Comparison of ENCODE assay signal across 7 mouse cellular contexts in genomic region chr19:14596358-14596940, GRCm38 (mm10). TPM values are rescaled to one million over a fixed set of nuclear protein-coding genes. Genes with fewer than 3 reads are reported as not detected.
DNase-seq lines count a peak whose midpoint lies in the region; ATAC-seq and TF ChIP-seq lines count a peak whose summit lies in the region.

No protein-coding gene starts in this region.

- H3K4me3 ChIP-seq in lung, embryonic 15.5 days, result peak overlapping the region; percentile 91
- H3K4me3 ChIP-seq in embryonic facial prominence, embryonic 10.5 days, result peak overlapping the region; percentile 86
- peak overlapping the region; percentile 93 for H3K4me3 ChIP-seq in hindbrain, postnatal 0 days (ENCODE audit: low read length)

- 0 out of 2 replicates have a peak, but pooled peaks cover 6% of the 10 kb centered on the region for H3K36me3 ChIP-seq in lung, embryonic 15.5 days
- H3K36me3 ChIP-seq in embryonic facial prominence, embryonic 10.5 days (replicated peaks), result peaks cover 16% of the 10 kb centered on the region
- no peaks in the 10 kb centered on the region for H3K36me3 ChIP-seq in hindbrain, postnatal 0 days (ENCODE audit: insufficient read depth, low read length)

- H3K9me3 ChIP-seq in lung, embryonic 15.5 days, result no peaks in the 10 kb centered on the region
- H3K9me3 ChIP-seq in embryonic facial prominence, embryonic 10.5 days, result no peaks in the 10 kb centered on the region
- no peaks in the 10 kb centered on the region for H3K9me3 ChIP-seq in hindbrain, postnatal 0 days (ENCODE audit: low read length)

- 0% methylated on average over 12 of the region's 12 CpGs for WGBS in lung, embryonic 15.5 days
- WGBS in embryonic facial prominence, embryonic 10.5 days, result under 1% methylated on average over 12 of the region's 12 CpGs
- WGBS in hindbrain, postnatal 0 days, result 1% methylated on average over 12 of the region's 12 CpGs

- TF ChIP-seq CTCF in hindbrain, postnatal 0 days (IDR thresholded peaks at IDR 0.05; ENCODE audit: low read depth), result no peak

- peaks cover 7% of the 10 kb centered on the region for H3K27me3 ChIP-seq in lung, embryonic 15.5 days
- H3K27me3 ChIP-seq in embryonic facial prominence, embryonic 10.5 days (replicated peaks; ENCODE audit: low read depth, poor library complexity, severe bottlenecking), result peaks cover 7% of the 10 kb centered on the region
- H3K27me3 ChIP-seq in hindbrain, postnatal 0 days (ENCODE audit: insufficient read depth, low read length), result no peaks in the 10 kb centered on the region

- peak overlapping the region; percentile 99 for H3K27ac ChIP-seq in lung, embryonic 15.5 days
- peak overlapping the region; percentile 97 for H3K27ac ChIP-seq in embryonic facial prominence, embryonic 10.5 days (replicated peaks)
- peak overlapping the region; percentile 93 for H3K27ac ChIP-seq in hindbrain, postnatal 0 days

- peak overlapping the region; percentile 62 for H3K4me2 ChIP-seq in lung, embryonic 15.5 days
- H3K4me2 ChIP-seq in hindbrain, postnatal 0 days (ENCODE audit: low read depth, low read length), result peak overlapping the region; percentile 61

- peaks cover 19% of the 10 kb centered on the region for H3K4me1 ChIP-seq in lung, embryonic 15.5 days
- H3K4me1 ChIP-seq in embryonic facial prominence, embryonic 10.5 days, result peaks cover 66% of the 10 kb centered on the region
- no peaks in the 10 kb centered on the region for H3K4me1 ChIP-seq in hindbrain, postnatal 0 days (ENCODE audit: insufficient read depth, low read length)

- no peak for ATAC-seq in lung, embryonic 15.5 days (ENCODE audit: borderline replicate concordance, extremely low read depth, low FRiP score, low TSS enrichment)
- ATAC-seq in hindbrain, postnatal 0 days, result no peak
- ATAC-seq in frontal cortex, adult (ENCODE audit: low TSS enrichment), result no peak

- H3K9ac ChIP-seq in lung, embryonic 15.5 days, result peak overlapping the region; percentile 92
- peak overlapping the region; percentile 89 for H3K9ac ChIP-seq in hindbrain, postnatal 0 days (replicated peaks; ENCODE audit: low read length)

- DNase-seq in lung, postnatal 4 days, result no peak
- no peak for DNase-seq in embryonic facial prominence, embryonic 10.5 days (ENCODE audit: low spot score)
- DNase-seq in hindbrain, postnatal 0 days (ENCODE audit: low spot score), result no peak
- DNase-seq in naive thymus-derived CD4-positive, alpha-beta T cell, adult 2 months (ENCODE audit: low read depth), result peak; percentile 55
- DNase-seq in gastrocnemius, postnatal 25 days, result no peak

RNA-seq across cellular contexts. Expression of gene Tle4, which starts 1.4 kb away (rescaled TPM):
- polyA plus RNA-seq in lung, embryonic 15.5 days (2015; fragmentation: Nextera tagmentation; extraction: Ambion mirVana), result 13.5 and 14.3 TPM in 2 replicates
- 19.4 and 21.7 TPM in 2 replicates for polyA plus RNA-seq in embryonic facial prominence, embryonic 10.5 days (2016; fragmentation: Nextera tagmentation; extraction: Ambion mirVana)
- total RNA-seq in hindbrain, postnatal 0 days (2014; rRNA removed), result 38.9 and 44.4 TPM in 2 replicates
- polyA plus RNA-seq in hindbrain, postnatal 0 days (2015; fragmentation: Nextera tagmentation; extraction: Ambion mirVana), result 15.4 and 16.3 TPM in 2 replicates
- 10 to 100 TPM; 15.2 to 18.6 TPM for total RNA-seq in gastrocnemius, postnatal 25 days (2021)
